Mouse (Mus musculus): ENCODE measurements at regions not wholly inside any gene's neighbourhood (a gene's known extent, or its start where the extent isn't known, plus 50 kb on each side); places are given as distances from the start of the nearest gene placed in this dataset.

DNA sequence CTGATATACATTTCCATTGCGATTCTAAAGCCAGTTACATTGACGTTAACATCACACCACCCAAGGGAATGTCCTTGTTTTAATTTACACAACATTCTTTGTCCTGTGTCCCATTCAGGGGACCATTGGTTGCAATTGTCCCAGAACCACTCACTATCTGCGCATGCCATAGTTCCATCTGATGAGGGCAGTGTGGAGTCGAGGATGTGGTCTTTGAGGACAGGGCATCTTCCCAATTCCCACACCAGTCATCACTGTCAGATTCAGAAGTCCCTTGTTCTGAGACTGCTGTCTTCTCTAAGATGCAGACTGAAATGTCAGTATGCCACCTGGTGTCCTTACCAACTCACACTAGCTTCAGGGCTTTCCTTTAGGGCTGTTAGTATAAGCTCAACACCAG lies 489.6 kb downstream of the Fam19a5 start:
- H3K4me1 ChIP-seq (ENCODE audit: control insufficient read depth, insufficient read depth, insufficient read length, low read length): no peaks in the 10 kb centered on the region
- no peak overlapping the region for H3K27ac ChIP-seq (ENCODE audit: insufficient read depth, low read depth, low read length)
- TF ChIP-seq POLR2A (IDR thresholded peaks at IDR 0.05; ENCODE audit: low read depth, low read length): no peak
- TF ChIP-seq CTCF (IDR thresholded peaks at IDR 0.05; ENCODE audit: extremely low read depth, insufficient read length, insufficient replicate concordance, low read depth, low read length): no peak
- 66% methylated on average over 4 of the region's 4 CpGs for WGBS
- H3K36me3 ChIP-seq (ENCODE audit: control insufficient read depth, insufficient read depth, low read length): no peaks in the 10 kb centered on the region
- H3K27me3 ChIP-seq (ENCODE audit: control insufficient read depth, insufficient read depth, low read length): no peaks in the 10 kb centered on the region
- no peak overlapping the region for H3K4me3 ChIP-seq (ENCODE audit: low read depth, low read length)

DNA sequence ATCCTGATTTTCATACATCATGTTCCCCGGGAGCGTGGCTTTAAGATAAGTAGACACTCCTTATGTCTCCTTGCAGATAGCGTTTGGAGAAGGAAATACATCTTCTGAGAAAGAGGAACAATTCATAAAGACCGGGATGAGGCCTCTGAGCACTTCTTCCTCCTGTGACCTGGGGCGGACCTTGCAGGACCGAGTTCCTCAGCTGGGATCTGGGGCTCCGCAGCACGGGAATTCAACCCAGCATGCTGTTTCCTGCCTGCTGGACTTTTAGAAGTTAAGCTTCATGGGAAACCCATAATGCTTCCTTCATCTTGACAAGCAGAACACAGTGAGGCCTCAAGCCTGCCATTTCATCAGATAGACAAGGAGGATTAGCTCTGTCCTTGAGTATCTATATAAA lies 491.4 kb downstream of the Fam19a5 start:
- no peaks in the 10 kb centered on the region for H3K36me3 ChIP-seq (ENCODE audit: control insufficient read depth, insufficient read depth, low read length)
- 58% methylated on average over 8 of the region's 8 CpGs for WGBS
- H3K4me1 ChIP-seq (ENCODE audit: control insufficient read depth, insufficient read depth, insufficient read length, low read length): no peaks in the 10 kb centered on the region
- no peaks in the 10 kb centered on the region for H3K27me3 ChIP-seq (ENCODE audit: control insufficient read depth, insufficient read depth, low read length)
- no peak overlapping the region for H3K27ac ChIP-seq (ENCODE audit: insufficient read depth, low read depth, low read length)
- TF ChIP-seq POLR2A (IDR thresholded peaks at IDR 0.05; ENCODE audit: low read depth, low read length) (no peak), CTCF (IDR thresholded peaks at IDR 0.05; ENCODE audit: extremely low read depth, insufficient read length, insufficient replicate concordance, low read depth, low read length) (no peak)
- H3K4me3 ChIP-seq (ENCODE audit: low read depth, low read length): no peak overlapping the region

DNA sequence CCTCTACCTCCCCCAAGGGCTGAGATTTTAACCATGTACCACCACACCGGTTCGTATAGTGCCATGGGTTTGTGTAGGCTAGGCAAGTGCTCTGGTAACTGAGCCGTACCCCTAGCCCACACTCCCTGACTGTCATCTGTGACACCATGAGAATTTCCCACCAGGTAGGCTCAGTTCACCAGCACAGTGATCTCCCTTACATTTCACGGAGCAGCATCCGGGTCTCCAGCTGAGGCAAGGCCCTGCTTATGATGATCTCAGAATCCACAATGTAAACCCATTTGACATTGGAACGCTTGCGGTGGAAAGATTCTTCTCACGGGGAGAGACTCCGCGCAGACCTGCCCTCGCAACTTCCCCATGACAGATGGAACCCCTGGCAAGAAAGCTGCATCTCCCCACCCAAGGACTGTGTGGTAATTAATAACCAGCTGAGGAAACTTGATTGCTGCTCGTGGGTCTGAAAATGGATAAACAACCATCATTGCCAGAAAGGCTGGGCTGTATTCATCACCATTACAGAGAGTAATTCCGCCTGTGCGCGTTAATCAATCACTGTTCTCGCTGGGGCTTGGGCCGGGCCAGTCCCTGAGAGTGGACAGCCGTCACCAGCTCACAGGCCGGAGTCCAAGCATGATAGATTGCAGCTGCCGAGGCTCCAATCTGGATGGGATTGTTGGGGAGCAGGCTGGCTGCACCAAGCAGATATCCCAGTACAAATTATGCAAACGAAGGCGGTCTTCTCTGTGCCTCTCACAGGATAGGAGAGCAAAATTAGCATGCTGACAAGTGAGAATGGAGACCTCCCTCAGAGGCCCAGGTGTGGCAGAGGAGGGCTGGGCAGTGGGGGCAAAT lies 492.3 kb downstream of the Fam19a5 start:
- no peak overlapping the region for H3K27ac ChIP-seq (ENCODE audit: insufficient read depth, low read depth, low read length)
- no peak for TF ChIP-seq POLR2A (IDR thresholded peaks at IDR 0.05; ENCODE audit: low read depth, low read length)
- TF ChIP-seq CTCF (IDR thresholded peaks at IDR 0.05; ENCODE audit: extremely low read depth, insufficient read length, insufficient replicate concordance, low read depth, low read length): no peak
- H3K36me3 ChIP-seq (ENCODE audit: control insufficient read depth, insufficient read depth, low read length): no peaks in the 10 kb centered on the region
- H3K4me3 ChIP-seq (ENCODE audit: low read depth, low read length): no peak overlapping the region
- WGBS: 51% methylated on average over 22 of the region's 22 CpGs
- no peaks in the 10 kb centered on the region for H3K27me3 ChIP-seq (ENCODE audit: control insufficient read depth, insufficient read depth, low read length)
- H3K4me1 ChIP-seq (ENCODE audit: control insufficient read depth, insufficient read depth, insufficient read length, low read length): no peaks in the 10 kb centered on the region

DNA sequence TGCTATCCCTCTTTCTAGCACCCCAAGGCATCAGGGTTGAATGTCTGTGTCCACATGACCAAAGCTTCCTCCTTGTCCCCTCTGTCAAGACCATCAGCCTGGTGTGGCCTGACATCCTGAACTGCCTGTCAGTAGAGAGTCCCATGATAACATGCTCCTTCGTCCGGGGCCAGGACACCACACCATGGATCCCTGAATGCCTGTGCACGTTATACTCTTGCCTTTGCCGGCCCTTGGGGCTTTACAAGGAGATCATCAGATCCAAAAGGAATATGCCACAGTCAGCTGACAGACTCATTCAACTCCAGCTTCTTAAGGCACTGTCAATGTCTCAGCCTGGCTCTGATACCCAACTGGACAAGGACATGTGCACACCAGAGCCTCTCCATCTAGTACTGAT lies 493.5 kb downstream of the Fam19a5 start:
- no peaks in the 10 kb centered on the region for H3K4me1 ChIP-seq (ENCODE audit: control insufficient read depth, insufficient read depth, insufficient read length, low read length)
- H3K36me3 ChIP-seq (ENCODE audit: control insufficient read depth, insufficient read depth, low read length): no peaks in the 10 kb centered on the region
- WGBS: 83% methylated on average over 4 of the region's 4 CpGs
- H3K27me3 ChIP-seq (ENCODE audit: control insufficient read depth, insufficient read depth, low read length): no peaks in the 10 kb centered on the region
- TF ChIP-seq CTCF (IDR thresholded peaks at IDR 0.05; ENCODE audit: extremely low read depth, insufficient read length, insufficient replicate concordance, low read depth, low read length) (no peak), POLR2A (IDR thresholded peaks at IDR 0.05; ENCODE audit: low read depth, low read length) (no peak)
- H3K4me3 ChIP-seq (ENCODE audit: low read depth, low read length): no peak overlapping the region
- H3K27ac ChIP-seq (ENCODE audit: insufficient read depth, low read depth, low read length): no peak overlapping the region

DNA sequence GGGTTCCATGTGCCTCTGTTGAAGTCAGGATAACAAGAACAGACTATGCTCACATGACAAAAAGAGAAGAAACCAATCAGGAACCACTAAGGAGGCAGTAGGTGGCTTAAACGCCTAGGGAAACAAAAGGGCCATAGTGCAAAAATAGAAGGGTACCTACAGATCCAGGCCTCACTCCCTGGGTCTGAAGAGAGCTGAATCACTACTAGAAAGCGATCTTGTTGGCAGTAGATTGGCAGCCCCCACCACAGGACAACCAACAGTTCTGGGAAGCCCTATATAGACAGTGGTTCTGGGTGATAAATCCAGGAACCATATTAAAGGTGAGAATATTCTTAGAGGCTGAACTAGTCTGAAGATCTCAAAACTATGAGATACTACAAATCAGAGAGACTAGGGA lies 498.7 kb downstream of the Fam19a5 start:
- H3K27me3 ChIP-seq (ENCODE audit: control insufficient read depth, insufficient read depth, low read length): no peaks in the 10 kb centered on the region
- WGBS: 84% methylated on average over 2 of the region's 2 CpGs
- no peak overlapping the region for H3K4me3 ChIP-seq (ENCODE audit: low read depth, low read length)
- H3K27ac ChIP-seq (ENCODE audit: insufficient read depth, low read depth, low read length): no peak overlapping the region
- no peaks in the 10 kb centered on the region for H3K36me3 ChIP-seq (ENCODE audit: control insufficient read depth, insufficient read depth, low read length)
- TF ChIP-seq CTCF (IDR thresholded peaks at IDR 0.05; ENCODE audit: extremely low read depth, insufficient read length, insufficient replicate concordance, low read depth, low read length) (no peak), POLR2A (IDR thresholded peaks at IDR 0.05; ENCODE audit: low read depth, low read length) (no peak)
- H3K4me1 ChIP-seq (ENCODE audit: control insufficient read depth, insufficient read depth, insufficient read length, low read length): no peaks in the 10 kb centered on the region

DNA sequence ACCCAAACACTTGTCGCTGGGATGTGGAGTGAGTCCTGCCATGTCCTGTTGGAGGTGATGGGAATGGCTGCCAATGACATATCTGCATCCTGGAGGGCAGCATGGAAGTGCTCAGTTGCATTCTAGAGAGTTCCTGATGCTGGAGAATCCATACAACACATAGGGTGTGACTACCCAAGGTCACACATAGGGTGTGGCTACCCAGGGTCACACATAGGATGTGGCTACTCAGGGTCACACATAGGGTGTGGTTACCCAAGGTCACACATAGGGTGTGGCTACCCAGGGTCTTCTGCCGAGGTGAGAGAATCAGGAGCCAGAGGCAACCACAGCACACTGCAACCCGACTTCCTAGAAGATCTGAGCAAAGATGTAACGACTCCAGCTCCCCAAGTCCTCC lies 514.0 kb downstream of the Fam19a5 start:
- Histone ChIP-seq H3K27me3 (ENCODE audit: control insufficient read depth, insufficient read depth, low read length) (no peaks in the 10 kb centered on the region), H3K36me3 (ENCODE audit: control insufficient read depth, insufficient read depth, low read length) (no peaks in the 10 kb centered on the region), H3K4me1 (ENCODE audit: control insufficient read depth, insufficient read depth, insufficient read length, low read length) (no peaks in the 10 kb centered on the region), H3K4me3 (ENCODE audit: low read depth, low read length) (no peak overlapping the region), H3K27ac (ENCODE audit: insufficient read depth, low read depth, low read length) (no peak overlapping the region)
- TF ChIP-seq POLR2A (IDR thresholded peaks at IDR 0.05; ENCODE audit: low read depth, low read length): no peak
- no peak for TF ChIP-seq CTCF (IDR thresholded peaks at IDR 0.05; ENCODE audit: extremely low read depth, insufficient read length, insufficient replicate concordance, low read depth, low read length)
- 60% methylated on average over 4 of the region's 4 CpGs for WGBS

DNA sequence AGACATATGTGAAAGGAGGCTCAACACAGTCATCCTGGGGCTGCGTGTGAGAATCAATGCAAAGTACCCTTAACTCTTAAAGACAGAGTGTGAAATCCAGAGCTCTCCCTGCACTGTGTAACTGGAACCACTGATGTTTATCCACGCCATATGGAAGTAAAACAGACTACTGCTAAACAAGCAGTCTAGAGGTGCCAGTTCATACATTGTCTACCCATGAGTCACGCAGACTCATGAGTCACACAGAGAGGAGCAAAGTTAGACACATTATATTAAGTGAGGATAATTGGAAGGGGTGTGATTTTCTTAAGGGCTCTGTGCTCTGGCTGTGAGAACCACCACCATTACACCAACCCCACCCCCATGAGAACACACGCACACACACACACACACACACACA lies 516.8 kb downstream of the Fam19a5 start:
- H3K4me3 ChIP-seq (ENCODE audit: low read depth, low read length): no peak overlapping the region
- H3K27me3 ChIP-seq (ENCODE audit: control insufficient read depth, insufficient read depth, low read length): no peaks in the 10 kb centered on the region
- 81% methylated on average over 4 of the region's 4 CpGs for WGBS
- H3K27ac ChIP-seq (ENCODE audit: insufficient read depth, low read depth, low read length): no peak overlapping the region
- no peaks in the 10 kb centered on the region for H3K4me1 ChIP-seq (ENCODE audit: control insufficient read depth, insufficient read depth, insufficient read length, low read length)
- TF ChIP-seq CTCF (IDR thresholded peaks at IDR 0.05; ENCODE audit: extremely low read depth, insufficient read length, insufficient replicate concordance, low read depth, low read length): no peak
- no peak for TF ChIP-seq POLR2A (IDR thresholded peaks at IDR 0.05; ENCODE audit: low read depth, low read length)
- no peaks in the 10 kb centered on the region for H3K36me3 ChIP-seq (ENCODE audit: control insufficient read depth, insufficient read depth, low read length)

Data from small intestine, adult 2 months (tissue).